Mouse (Mus musculus): ENCODE measurements around the gene Ccdc17.

Gene Ccdc17

DNA sequence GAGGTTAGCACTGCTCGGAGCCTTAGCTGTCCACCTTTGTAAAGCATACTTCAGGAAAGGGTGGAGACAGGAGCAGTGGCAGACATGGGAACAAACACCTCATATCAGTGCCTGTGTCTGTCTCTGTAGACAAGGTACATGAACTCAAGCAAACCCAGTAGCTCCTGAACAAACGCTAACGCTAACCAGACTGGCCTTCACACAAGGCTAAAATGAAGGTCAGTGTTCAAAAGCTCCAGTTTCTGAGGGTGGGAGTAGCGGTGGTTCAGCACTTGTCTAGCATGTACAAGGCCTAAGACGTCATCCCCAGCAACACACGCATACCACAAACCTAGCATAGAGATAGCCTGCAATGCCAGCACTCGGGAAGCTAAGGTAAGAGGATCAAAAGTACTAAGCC is 49.2 kb downstream of the Ccdc17 start:
- no peak for DNase-seq (ENCODE audit: low spot score)

DNA sequence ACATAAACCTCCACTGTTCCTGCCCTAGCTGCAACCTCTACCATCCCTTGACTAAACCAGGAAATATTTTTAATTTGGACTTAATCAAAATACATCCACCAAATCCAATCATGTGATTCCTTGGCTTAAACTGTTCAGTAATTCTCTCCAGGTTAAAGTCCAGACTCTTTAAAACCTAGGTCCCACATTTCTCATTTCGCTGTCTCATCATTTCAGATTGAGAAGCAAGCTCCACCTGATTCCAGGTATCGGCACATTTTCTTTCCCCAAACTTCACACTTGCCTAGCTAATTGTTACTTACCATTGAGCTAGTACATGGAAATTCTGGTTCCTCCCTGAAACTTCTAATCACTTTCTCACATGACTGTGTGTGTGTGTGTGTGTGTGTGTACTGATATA is 53.0 kb downstream of the Ccdc17 start:
- DNase-seq (ENCODE audit: low spot score) = no peak

Data from adipocyte (in vitro differentiated cells).